Mouse (Mus musculus): ENCODE results near the gene Cd27.

DNA sequence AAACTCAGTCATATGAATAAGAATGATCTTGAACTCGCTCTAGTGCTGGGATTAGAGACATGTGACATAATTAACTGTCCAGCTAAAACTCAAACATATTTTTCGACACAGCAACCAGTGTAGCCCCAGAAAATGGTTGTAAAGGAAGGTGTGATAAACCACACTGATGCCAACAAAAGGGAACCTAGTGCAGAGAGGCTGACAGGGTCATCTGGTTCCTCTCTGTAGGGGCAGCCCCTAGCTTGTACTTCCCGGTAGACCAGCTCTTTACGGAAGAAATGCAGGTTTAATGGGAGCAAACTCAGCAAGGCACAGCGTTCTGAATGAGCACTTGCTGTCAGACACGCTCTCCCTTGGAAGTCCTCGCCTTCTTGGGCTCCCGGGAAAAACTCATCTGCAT, 42.9 kb upstream of the Cd27 start:
- no peak for TF ChIP-seq CTCF (conservative IDR thresholded peaks at IDR 0.05; ENCODE audit: low read length)
- TF ChIP-seq POU5F1 (IDR thresholded peaks at IDR 0.05; ENCODE audit: borderline replicate concordance, low read length), result no peak
